Mouse (Mus musculus) CH12.LX (cell line): ENCODE measurements at regions not wholly inside any gene's neighbourhood (a gene's known extent, or its start where the extent isn't known, plus 50 kb on each side); places are given as distances from the start of the nearest gene placed in this dataset.

Experiments used
- DNase-seq: peaks from one replicate; pipeline ENCODE4 v3.0.0-alpha.2; 2013; ENCODE audit errors: extremely low read depth
- H3K27ac ChIP-seq: 2 replicates; pipeline ENCODE4 v1.5.1; 2012; ENCODE audit warnings: low read depth, mild to moderate bottlenecking, control low read depth, moderate library complexity; ENCODE audit not compliant: insufficient read depth
- H3K27me3 ChIP-seq: replicated peaks from 2 replicates; pipeline ENCODE3; 2012; ENCODE audit warnings: inconsistent platforms
- H3K36me3 ChIP-seq, 2 experiments: replicated peaks in 1 of 2; 2 replicates each; pipeline versions ENCODE3 to v1.6.1; 2012; ENCODE audit warnings: inconsistent platforms in 1 of 2, low read length in 1 of 2, mild to moderate bottlenecking in 1 of 2, mixed read lengths in 1 of 2, moderate library complexity in 1 of 2; ENCODE audit not compliant: control insufficient read depth in 1 of 2, insufficient read depth in 1 of 2
- H3K4me1 ChIP-seq, 2 experiments: 2 replicates each; pipeline ENCODE4 v1.6.1; 2012; ENCODE audit warnings: inconsistent platforms in 1 of 2, moderate library complexity in 1 of 2; ENCODE audit not compliant: insufficient read depth in 2 of 2, control insufficient read depth in 1 of 2
- H3K4me2 ChIP-seq: 2 replicates; pipeline ENCODE4 v1.6.1; 2012; ENCODE audit warnings: low read depth, mild to moderate bottlenecking, control low read depth; ENCODE audit not compliant: poor library complexity, insufficient read depth, severe bottlenecking
- H3K4me3 ChIP-seq, 3 experiments: fragments of 150-350 bp in 1 of 3; sonication (generic) in 1 of 3; replicated peaks in 1 of 3; 2 replicates each; pipeline versions ENCODE3 to v1.5.1; 2011 to 2012; ENCODE audit warnings: low read depth in 2 of 3, low read length in 2 of 3, mild to moderate bottlenecking in 2 of 3, moderate library complexity in 2 of 3, control low read depth in 1 of 3, improper control_type of control experiment in 1 of 3, inconsistent platforms in 1 of 3, mixed read lengths in 1 of 3; ENCODE audit not compliant: poor library complexity in 1 of 3
- H3K79me2 ChIP-seq: replicated peaks from 2 replicates; pipeline ENCODE4 v1.6.1; 2012; ENCODE audit warnings: mild to moderate bottlenecking, moderate library complexity; ENCODE audit not compliant: control insufficient read depth, poor library complexity, insufficient read depth, severe bottlenecking; ENCODE audit errors: extremely low read depth
- H3K9ac ChIP-seq: 2 replicates; pipeline ENCODE4 v1.6.1; 2012; ENCODE audit warnings: low read depth, mild to moderate bottlenecking, control low read depth, moderate library complexity; ENCODE audit not compliant: insufficient read depth
- H3K9me3 ChIP-seq: replicated peaks from 2 replicates; pipeline ENCODE3; 2012; ENCODE audit warnings: low read length, inconsistent platforms, mixed read lengths
- BHLHE40 ChIP-seq: IDR thresholded peaks from 2 replicates; pipeline ENCODE4 v1.6.1; 2011; ENCODE audit warnings: mild to moderate bottlenecking, low read depth, low read length, improper control_type of control experiment
- CHD1 ChIP-seq: IDR thresholded peaks from 2 replicates; pipeline ENCODE4 v1.6.1; 2012; ENCODE audit warnings: low read depth, low read length, improper control_type of control experiment, inconsistent platforms
- EP300 ChIP-seq: IDR thresholded peaks from 2 replicates; pipeline ENCODE4 v1.6.1; 2011; ENCODE audit warnings: low read length, improper control_type of control experiment
- ETS1 ChIP-seq: conservative IDR thresholded peaks from 2 replicates; pipeline ENCODE4 v1.6.1; 2012; ENCODE audit warnings: low read depth, mild to moderate bottlenecking, inconsistent platforms, low read length, improper control_type of control experiment, moderate library complexity
- HCFC1 ChIP-seq: IDR thresholded peaks from 2 replicates; pipeline ENCODE4 v1.6.1; 2012; ENCODE audit warnings: low read depth, mild to moderate bottlenecking, inconsistent platforms, low read length, improper control_type of control experiment
- IRF4 ChIP-seq: IDR thresholded peaks from 2 replicates; pipeline ENCODE4 v1.6.1; 2014; ENCODE audit warnings: low read depth, mild to moderate bottlenecking, inconsistent platforms, low read length, improper control_type of control experiment
- JUN ChIP-seq: IDR thresholded peaks from 2 replicates; pipeline ENCODE4 v1.6.1; 2011; ENCODE audit warnings: low read depth, mild to moderate bottlenecking, low read length, improper control_type of control experiment, moderate library complexity; ENCODE audit not compliant: insufficient read depth
- JUND ChIP-seq: conservative IDR thresholded peaks from 2 replicates; pipeline ENCODE4 v1.6.1; 2011; ENCODE audit warnings: low read depth, low read length, improper control_type of control experiment
- MEF2A ChIP-seq: IDR thresholded peaks from 2 replicates; pipeline ENCODE4 v1.6.1; 2014; ENCODE audit warnings: low read depth, mild to moderate bottlenecking, inconsistent platforms, low read length, improper control_type of control experiment, borderline replicate concordance
- MXI1 ChIP-seq: IDR thresholded peaks from 2 replicates; pipeline ENCODE4 v1.6.1; 2011; ENCODE audit warnings: mild to moderate bottlenecking, low read depth, low read length, improper control_type of control experiment
- POLR2A ChIP-seq: IDR thresholded peaks from 2 replicates; pipeline ENCODE4 v1.6.1; 2011; ENCODE audit warnings: low read depth, mild to moderate bottlenecking, improper control_type of control experiment, low read length
- POLR2AphosphoS2 ChIP-seq: IDR thresholded peaks from 2 replicates; pipeline ENCODE4 v1.6.1; 2011; ENCODE audit warnings: low read depth, low read length, improper control_type of control experiment
- RCOR1 ChIP-seq: conservative IDR thresholded peaks from 2 replicates; pipeline ENCODE4 v1.6.1; 2012; ENCODE audit warnings: low read depth, mild to moderate bottlenecking, inconsistent platforms, low read length, improper control_type of control experiment
- SMC3 ChIP-seq: IDR thresholded peaks from 2 replicates; pipeline ENCODE4 v1.6.1; 2011; ENCODE audit warnings: low read depth, low read length, improper control_type of control experiment
- TBP ChIP-seq: conservative IDR thresholded peaks from 2 replicates; pipeline ENCODE4 v1.6.1; 2011; ENCODE audit warnings: low read depth, low read length, improper control_type of control experiment
- TCF12 ChIP-seq: IDR thresholded peaks from 2 replicates; pipeline ENCODE4 v1.6.1; 2014; ENCODE audit warnings: low read depth, mild to moderate bottlenecking, inconsistent platforms, low read length, improper control_type of control experiment
- USF2 ChIP-seq: conservative IDR thresholded peaks from 2 replicates; pipeline ENCODE4 v1.6.1; 2011; ENCODE audit warnings: low read depth, low read length, improper control_type of control experiment
- ZKSCAN1 ChIP-seq: IDR thresholded peaks from 2 replicates; pipeline ENCODE4 v1.6.1; 2012; ENCODE audit warnings: low read depth, inconsistent platforms, low read length, improper control_type of control experiment, borderline replicate concordance
- ZMIZ1 ChIP-seq: IDR thresholded peaks from 2 replicates; pipeline ENCODE4 v1.6.1; 2012; ENCODE audit warnings: low read depth, mild to moderate bottlenecking, inconsistent platforms, low read length, improper control_type of control experiment
- ZNF384 ChIP-seq: IDR thresholded peaks from 2 replicates; pipeline ENCODE4 v1.6.1; 2012; ENCODE audit warnings: low read depth, low read length, improper control_type of control experiment, inconsistent platforms
- dilution Hi-C: fragments of 300-500 bp; cut with MboI; formaldehyde crosslinking; loops from 2 replicates; pipeline ENCODE4 v1.14.3; 2020; ENCODE audit warnings: low sequenced_read_pairs; ENCODE audit not compliant: extremely low pct_unique_long_range_greater_than_20kb, extremely low pct_ligation_motif_present
- in situ Hi-C: fragments of 300-500 bp; cut with MboI; formaldehyde crosslinking; loops from 3 replicates; pipeline ENCODE4 v1.14.3; 2019; ENCODE audit warnings: low sequenced_read_pairs, low pct_ligation_motif_present, low pct_unique_long_range_greater_than_20kb, mixed read lengths

DNA sequence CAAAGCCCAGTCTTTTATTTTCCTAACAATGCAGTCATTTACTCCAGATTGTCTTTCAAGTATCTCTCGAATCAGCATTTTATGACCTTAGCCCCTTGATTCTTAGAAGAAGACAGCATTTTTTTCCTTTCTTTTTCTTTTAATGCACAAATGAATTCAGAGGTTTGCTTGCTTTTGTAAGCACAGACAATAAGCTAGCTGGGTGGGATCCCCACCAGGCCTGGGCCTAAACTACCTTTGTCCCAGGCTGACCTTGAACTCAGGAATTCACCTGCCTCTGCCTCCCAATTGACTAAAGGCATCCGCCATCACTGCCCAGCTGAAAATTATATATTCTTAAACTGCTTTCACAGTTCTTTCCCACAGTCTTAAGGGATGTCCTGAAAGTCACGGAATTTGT, 195.5 kb upstream of the Ednra start:
- Histone ChIP-seq H3K36me3 (no peaks in the 10 kb centered on the region), H3K9ac (no peak overlapping the region), H3K4me3 (no peak overlapping the region), H3K4me2 (no peak overlapping the region), H3K9me3 (peaks cover 4% of the 10 kb centered on the region), H3K79me2 (no peaks in the 10 kb centered on the region), H3K27me3 (no peaks in the 10 kb centered on the region), H3K27ac (no peak overlapping the region), H3K4me1 (peaks cover 0 to 3% of the 10 kb centered on the region in 2 experiments; a peak in 1 of 4 replicates)
- dilution Hi-C loops, result no loop called here
- in situ Hi-C loops, result no loop called here
- no peak for DNase-seq
- TF ChIP-seq MEF2A (no peak), JUN (no peak), USF2 (no peak)

DNA sequence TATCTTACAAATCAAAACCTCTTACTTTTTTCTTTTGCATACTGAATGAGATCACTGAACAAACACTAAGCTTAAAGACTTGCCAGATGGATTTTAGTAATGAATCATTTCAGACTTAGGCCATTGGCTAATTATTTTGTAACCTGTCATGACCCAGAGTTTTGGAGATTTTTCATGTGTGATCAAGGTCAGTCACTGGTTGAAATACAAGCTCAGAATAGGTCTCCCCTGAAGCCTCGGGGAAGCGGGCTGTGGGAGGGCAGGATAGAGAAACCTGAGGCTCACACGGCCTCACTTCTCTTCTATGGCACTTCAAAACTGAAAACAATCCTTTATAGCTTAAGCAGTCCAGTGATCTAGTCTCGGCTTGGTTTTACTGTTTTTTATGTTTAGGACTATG, 197.6 kb upstream of the Ednra start:
- in situ Hi-C loops, result no loop called here
- Histone ChIP-seq H3K9me3 (peaks cover 4% of the 10 kb centered on the region), H3K4me2 (no peak overlapping the region), H3K27me3 (no peaks in the 10 kb centered on the region), H3K79me2 (no peaks in the 10 kb centered on the region), H3K4me1 (no peaks in the 10 kb centered on the region), H3K27ac (no peak overlapping the region), H3K4me3 (no peak overlapping the region), H3K9ac (no peak overlapping the region), H3K36me3 (no peaks in the 10 kb centered on the region)
- DNase-seq, result no peak
- dilution Hi-C loops, result no loop called here
- TF ChIP-seq ZNF384 (no peak), POLR2A (no peak), ZMIZ1 (no peak), IRF4 (no peak), RCOR1 (no peak), MXI1 (no peak), TBP (no peak), ZKSCAN1 (no peak), HCFC1 (no peak), TCF12 (no peak), MEF2A (no peak), BHLHE40 (no peak), SMC3 (no peak), EP300 (no peak), POLR2AphosphoS2 (no peak), ETS1 (no peak), JUND (no peak), CHD1 (no peak)
